Mouse (Mus musculus): ENCODE results near the gene Cyp2w1.

- TF ChIP-seq EP300 (IDR thresholded peaks at IDR 0.05; ENCODE audit: low read depth) (no peak), CTCF (IDR thresholded peaks at IDR 0.05; ENCODE audit: low read depth) (no peak)
Measured at GRCm38 (mm10) chr5:139377468-139378270, 25.3 kb downstream of the Cyp2w1 start, which contains the start of gene Gpr146.

All from liver, postnatal 0 days (tissue).